Mouse (Mus musculus) liver, embryonic 14.5 days (tissue): ENCODE results near the gene Nr4a3.

Experiments
- CTCF ChIP-seq: IDR thresholded peaks from 2 replicates; pipeline ENCODE4 v1.5.1; 2016; ENCODE audit warnings: antibody characterized with exemption, low read depth, control low read depth
- EP300 ChIP-seq: IDR thresholded peaks from 2 replicates; pipeline ENCODE4 v1.6.1; 2016; ENCODE audit warnings: antibody characterized with exemption, low read depth

DNA sequence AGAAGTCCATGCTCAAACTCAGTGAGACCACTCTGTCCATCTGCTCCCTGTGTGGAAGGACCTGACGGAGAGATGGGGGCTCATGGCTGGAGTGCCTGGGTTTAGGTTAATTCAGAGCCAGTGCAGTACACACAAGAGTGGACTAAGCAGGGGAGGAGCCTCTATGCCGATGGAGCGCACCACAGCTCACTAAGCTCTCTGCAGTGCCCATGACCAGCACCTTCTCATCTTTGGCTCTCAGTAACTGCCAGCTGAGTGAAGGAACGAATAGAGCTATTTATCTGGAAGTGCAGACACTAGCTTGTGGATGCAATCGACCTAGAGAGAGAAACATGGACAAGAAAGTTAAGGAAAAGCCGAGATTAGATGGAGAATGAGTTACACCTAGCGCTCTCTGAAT lies 24.2 kb downstream of the Nr4a3 start:
- TF ChIP-seq CTCF (no peak), EP300 (no peak)
